In genomic region chr15:82147611-82148111, GRCm38 (mm10) we compare ENCODE assay signal across 8 mouse cellular contexts. TPM values are rescaled to one million over a fixed set of nuclear protein-coding genes. Genes with fewer than 3 reads are reported as not detected.
DNase-seq lines count a peak whose midpoint lies in the region; ATAC-seq and TF ChIP-seq lines count a peak whose summit lies in the region.

No protein-coding gene starts in this region.

- peak; percentile 59 for DNase-seq in adrenal gland, postnatal 25 days
- DNase-seq in kidney, postnatal 25 days: peak; percentile 42 to 73
- DNase-seq in ovary, postnatal 36 days (ENCODE audit: low spot score): peak; percentile 61
- DNase-seq in urinary bladder, postnatal 4 days (ENCODE audit: low spot score in 2 of 2): peak; percentile 57 to 71

- peaks cover 48% of the 10 kb centered on the region for H3K79me3 ChIP-seq in C2C12 (ENCODE audit: low read depth)

- TF ChIP-seq CTCF in C2C12 (IDR thresholded peaks at IDR 0.05; ENCODE audit: control insufficient read depth, insufficient read depth, insufficient read length): no peak

- no peaks in the 10 kb centered on the region for H3K9me3 ChIP-seq in embryonic facial prominence, embryonic 15.5 days (replicated peaks)
- H3K9me3 ChIP-seq in heart, embryonic 15.5 days (replicated peaks): no peaks in the 10 kb centered on the region
- H3K9me3 ChIP-seq in liver, embryonic 16.5 days (replicated peaks; ENCODE audit: control insufficient read depth, low read length): no peaks in the 10 kb centered on the region

- H3K4me2 ChIP-seq in embryonic facial prominence, embryonic 15.5 days (replicated peaks): peak overlapping the region; percentile 75
- peak overlapping the region; percentile 76 for H3K4me2 ChIP-seq in heart, embryonic 15.5 days
- H3K4me2 ChIP-seq in liver, embryonic 16.5 days (ENCODE audit: low read depth, low read length): peak overlapping the region; percentile 93

- H3K27ac ChIP-seq in embryonic facial prominence, embryonic 15.5 days (replicated peaks): peak overlapping the region; percentile 96
- peak overlapping the region; percentile 90 for H3K27ac ChIP-seq in heart, embryonic 15.5 days
- peak overlapping the region; percentile 85 for H3K27ac ChIP-seq in liver, embryonic 16.5 days (ENCODE audit: low read length)

- ATAC-seq in embryonic facial prominence, embryonic 15.5 days (ENCODE audit: insufficient number of reproducible peaks, low FRiP score, low TSS enrichment, low read depth): 0 out of 2 replicates have a peak, but pooled peaks have one; percentile 5
- peak; percentile 12 for ATAC-seq in heart, embryonic 15.5 days (replicated peaks; ENCODE audit: insufficient number of reproducible peaks, insufficient read depth, low FRiP score, low read depth)
- no peak for ATAC-seq in liver, embryonic 16.5 days (ENCODE audit: low read depth)

- 0% methylated on average over 43 of the region's 50 CpGs for whole genome bisulfite sequencing in embryonic facial prominence, embryonic 15.5 days
- under 1% methylated on average over 39 of the region's 50 CpGs for WGBS in heart, embryonic 15.5 days
- WGBS in liver, embryonic 16.5 days (ENCODE audit: insufficient replicate concordance): 0% methylated on average over 36 of the region's 50 CpGs

- peak overlapping the region; percentile 47 for H3ac ChIP-seq in C2C12 (ENCODE audit: control insufficient read depth, insufficient read length, low read depth)

- peaks cover 46% of the 10 kb centered on the region for H3K4me1 ChIP-seq in embryonic facial prominence, embryonic 15.5 days
- H3K4me1 ChIP-seq in heart, embryonic 15.5 days (replicated peaks): peaks cover 36% of the 10 kb centered on the region
- peaks cover 40% of the 10 kb centered on the region for H3K4me1 ChIP-seq in liver, embryonic 16.5 days (ENCODE audit: control insufficient read depth, low read depth, low read length)

- peak overlapping the region; percentile 86 for H3K9ac ChIP-seq in embryonic facial prominence, embryonic 15.5 days
- peak overlapping the region; percentile 86 for H3K9ac ChIP-seq in heart, embryonic 15.5 days
- H3K9ac ChIP-seq in liver, embryonic 16.5 days (ENCODE audit: low read depth, low read length): peak overlapping the region; percentile 92

- H3K79me2 ChIP-seq in C2C12 (ENCODE audit: control insufficient read depth, insufficient read depth): peaks cover 56% of the 10 kb centered on the region

- peaks cover 22% of the 10 kb centered on the region for H3K36me3 ChIP-seq in C2C12 (ENCODE audit: control insufficient read depth, insufficient read depth)
- H3K36me3 ChIP-seq in embryonic facial prominence, embryonic 15.5 days: no peaks in the 10 kb centered on the region
- H3K36me3 ChIP-seq in heart, embryonic 15.5 days: no peaks in the 10 kb centered on the region
- H3K36me3 ChIP-seq in liver, embryonic 16.5 days (ENCODE audit: control insufficient read depth, insufficient read depth): no peaks in the 10 kb centered on the region

- H3K27me3 ChIP-seq in C2C12 (ENCODE audit: control insufficient read depth, insufficient read depth, insufficient read length): no peaks in the 10 kb centered on the region
- no peaks in the 10 kb centered on the region for H3K27me3 ChIP-seq in embryonic facial prominence, embryonic 15.5 days
- no peaks in the 10 kb centered on the region for H3K27me3 ChIP-seq in heart, embryonic 15.5 days
- no peaks in the 10 kb centered on the region for H3K27me3 ChIP-seq in liver, embryonic 16.5 days (ENCODE audit: control insufficient read depth, insufficient read depth, low read depth, low read length)

- peak overlapping the region; percentile 97 for H3K4me3 ChIP-seq in C2C12 (ENCODE audit: insufficient read depth, poor library complexity, severe bottlenecking)
- peak overlapping the region; percentile 83 for H3K4me3 ChIP-seq in embryonic facial prominence, embryonic 15.5 days (replicated peaks)
- H3K4me3 ChIP-seq in heart, embryonic 15.5 days: peak overlapping the region; percentile 82
- peak overlapping the region; percentile 86 for H3K4me3 ChIP-seq in liver, embryonic 16.5 days (ENCODE audit: low read depth, low read length)

TF ChIP-seq in C2C12, 6 proteins besides CTCF, POLR2A, EP300 and RAD21:
- TF ChIP-seq MYOD1 (IDR thresholded peaks at IDR 0.05; ENCODE audit: control insufficient read depth, insufficient read length, low read depth) (peak; percentile 85), MYOG (IDR thresholded peaks at IDR 0.05; ENCODE audit: control insufficient read depth, extremely low read depth, insufficient read length) (no peak), USF1 (IDR thresholded peaks at IDR 0.05; ENCODE audit: low read depth) (no peak), FOSL1 (IDR thresholded peaks at IDR 0.05; ENCODE audit: insufficient read depth, low read length, poor library complexity, severe bottlenecking) (no peak), CEBPB (IDR thresholded peaks at IDR 0.05; ENCODE audit: low read depth) (no peak)

RNA-seq across cellular contexts. Expression of gene Srebf2, which starts 0.7 kb away (rescaled TPM):
- polyA plus RNA-seq in C2C12 (2012; fragmentation: generic; extraction: Trizol): 180 TPM
- 85.2 and 95.5 TPM in 2 replicates for total RNA-seq in adrenal gland, postnatal 25 days (2021)
- 159 and 162 TPM in 2 replicates for polyA plus RNA-seq in embryonic facial prominence, embryonic 15.5 days (2015; fragmentation: Nextera tagmentation; extraction: Ambion mirVana)
- 73.8 and 106 TPM in 2 replicates for polyA plus RNA-seq in heart, embryonic 15.5 days (2015; fragmentation: Nextera tagmentation; extraction: Ambion mirVana)
- 51.9 and 53.2 TPM in 2 replicates for polyA plus RNA-seq in liver, embryonic 16.5 days (2015; fragmentation: Nextera tagmentation; extraction: Ambion mirVana)

RNA-seq across cellular contexts. Expression of gene Ccdc134, which starts 19.9 kb away (rescaled TPM):
- 20.2 TPM for polyA plus RNA-seq in C2C12 (2012; fragmentation: generic; extraction: Trizol)
- total RNA-seq in adrenal gland, postnatal 25 days (2021): 11.2 and 11.3 TPM in 2 replicates
- 27.6 and 31.1 TPM in 2 replicates for polyA plus RNA-seq in embryonic facial prominence, embryonic 15.5 days (2015; fragmentation: Nextera tagmentation; extraction: Ambion mirVana)
- 7.4 and 11.9 TPM in 2 replicates for polyA plus RNA-seq in heart, embryonic 15.5 days (2015; fragmentation: Nextera tagmentation; extraction: Ambion mirVana)
- polyA plus RNA-seq in liver, embryonic 16.5 days (2015; fragmentation: Nextera tagmentation; extraction: Ambion mirVana): 5.3 and 5.5 TPM in 2 replicates
